Mouse (Mus musculus): Measurements from ENCODE around the gene Fam241b. TPM values are rescaled to one million over a fixed set of nuclear protein-coding genes. Genes with fewer than 3 reads are reported as not detected.

Fam241b gene
- total RNA-seq, 1 experiment: 7.5 TPM

DNA sequence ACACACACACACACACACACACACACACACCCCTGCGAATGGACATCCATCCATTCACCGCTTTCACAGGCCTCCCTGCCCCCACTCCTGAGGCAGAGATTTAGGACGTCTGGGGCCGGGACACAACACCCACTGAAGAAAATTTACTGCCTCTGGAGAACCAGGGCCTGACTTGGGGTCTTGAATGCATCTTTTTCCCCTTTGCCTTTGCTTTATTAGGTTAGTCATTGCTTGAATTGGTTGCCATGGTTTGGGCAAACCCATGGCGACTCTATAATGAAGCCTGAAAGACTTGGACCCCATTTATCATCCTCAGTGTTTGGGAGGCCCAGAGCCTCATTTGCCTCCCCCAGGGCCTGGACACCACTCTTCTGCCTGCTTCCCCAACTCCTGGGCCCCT lies 2.2 kb upstream of the Fam241b start:
- H3K4me3 ChIP-seq (ENCODE audit: insufficient read depth in 1 of 2, low read depth in 1 of 2, low read length in 2 of 2, poor library complexity in 1 of 2, severe bottlenecking in 1 of 2): no peak overlapping the region
- no peaks in the 10 kb centered on the region for H3K9me3 ChIP-seq (ENCODE audit: control insufficient read depth, insufficient read depth, low read depth, low read length)
- TF ChIP-seq MAFK (IDR thresholded peaks at IDR 0.05; ENCODE audit: insufficient read depth, low read depth, low read length) (no peak), HCFC1 (IDR thresholded peaks at IDR 0.05; ENCODE audit: borderline replicate concordance, insufficient read depth, low read length) (no peak), ZC3H11A (IDR thresholded peaks at IDR 0.05; ENCODE audit: borderline replicate concordance, low read depth, low read length) (no peak), ZNF384 (IDR thresholded peaks at IDR 0.05; ENCODE audit: low read depth, low read length) (no peak), CHD2 (IDR thresholded peaks at IDR 0.05; ENCODE audit: low read depth, low read length) (no peak)
- no peak for DNase-seq (ENCODE audit: low read depth, low spot score)
- no peak overlapping the region for H3K9ac ChIP-seq (ENCODE audit: insufficient read depth, low read depth, low read length, poor library complexity, severe bottlenecking)
- H3K36me3 ChIP-seq (ENCODE audit: control insufficient read depth, insufficient read depth, low read length, poor library complexity, severe bottlenecking): no peaks in the 10 kb centered on the region
- H3K27ac ChIP-seq (ENCODE audit: insufficient read depth, low read depth, low read length, poor library complexity, severe bottlenecking): no peak overlapping the region
- in situ Hi-C loops (cut with MboI; ENCODE audit: low sequenced_read_pairs in 2 of 2, unreplicated experiment in 2 of 2): no loop called here
- peaks cover 2 to 6% of the 10 kb centered on the region in 2 experiments; a peak in 1 of 4 replicates for H3K4me1 ChIP-seq (ENCODE audit: control insufficient read depth in 2 of 2, insufficient read depth in 2 of 2, low read length in 2 of 2, poor library complexity in 1 of 2)

GRCm38 (mm10) chr10:62138040-62138439 lies 5.7 kb downstream of the Fam241b start:
- in situ Hi-C loops (cut with MboI; ENCODE audit: low sequenced_read_pairs in 2 of 2, unreplicated experiment in 2 of 2): no loop called here
- H3K9me3 ChIP-seq (ENCODE audit: control insufficient read depth, insufficient read depth, low read depth, low read length): no peaks in the 10 kb centered on the region
- no peak overlapping the region for H3K27ac ChIP-seq (ENCODE audit: insufficient read depth, low read depth, low read length, poor library complexity, severe bottlenecking)
- H3K4me1 ChIP-seq (ENCODE audit: control insufficient read depth in 2 of 2, insufficient read depth in 2 of 2, low read length in 2 of 2, poor library complexity in 1 of 2): peaks cover 6 to 18% of the 10 kb centered on the region in 2 experiments; a peak in 3 of 4 replicates
- H3K4me3 ChIP-seq (ENCODE audit: insufficient read depth in 1 of 2, low read depth in 1 of 2, low read length in 2 of 2, poor library complexity in 1 of 2, severe bottlenecking in 1 of 2): no peak overlapping the region
- no peak for TF ChIP-seq CHD2 (IDR thresholded peaks at IDR 0.05; ENCODE audit: low read depth, low read length)
- TF ChIP-seq ZNF384 (IDR thresholded peaks at IDR 0.05; ENCODE audit: low read depth, low read length): no peak
- DNase-seq (ENCODE audit: low read depth, low spot score): no peak
- H3K9ac ChIP-seq (ENCODE audit: insufficient read depth, low read depth, low read length, poor library complexity, severe bottlenecking): no peak overlapping the region
- no peaks in the 10 kb centered on the region for H3K36me3 ChIP-seq (ENCODE audit: control insufficient read depth, insufficient read depth, low read length, poor library complexity, severe bottlenecking)

- Histone ChIP-seq H3K9me3 (ENCODE audit: control insufficient read depth, insufficient read depth, low read depth, low read length) (no peaks in the 10 kb centered on the region), H3K4me3 (ENCODE audit: insufficient read depth in 1 of 2, low read depth in 1 of 2, low read length in 2 of 2, poor library complexity in 1 of 2, severe bottlenecking in 1 of 2) (no peak overlapping the region), H3K36me3 (ENCODE audit: control insufficient read depth, insufficient read depth, low read length, poor library complexity, severe bottlenecking) (no peaks in the 10 kb centered on the region), H3K27ac (ENCODE audit: insufficient read depth, low read depth, low read length, poor library complexity, severe bottlenecking) (no peak overlapping the region; the same call in 1 of the 2 replicates), H3K4me1 (ENCODE audit: control insufficient read depth in 2 of 2, insufficient read depth in 2 of 2, low read length in 2 of 2, poor library complexity in 1 of 2) (peaks cover 6 to 22% of the 10 kb centered on the region in 2 experiments; a peak in 3 of 4 replicates), H3K9ac (ENCODE audit: insufficient read depth, low read depth, low read length, poor library complexity, severe bottlenecking) (no peak overlapping the region)
- DNase-seq (ENCODE audit: low read depth, low spot score): no peak
- in situ Hi-C loops (cut with MboI; ENCODE audit: low sequenced_read_pairs in 2 of 2, unreplicated experiment in 2 of 2): no loop called here
- no peak for TF ChIP-seq HCFC1 (IDR thresholded peaks at IDR 0.05; ENCODE audit: borderline replicate concordance, insufficient read depth, low read length)
- no peak for TF ChIP-seq MAFK (IDR thresholded peaks at IDR 0.05; ENCODE audit: insufficient read depth, low read depth, low read length)
- no peak for TF ChIP-seq ZC3H11A (IDR thresholded peaks at IDR 0.05; ENCODE audit: borderline replicate concordance, low read depth, low read length)
- no peak for TF ChIP-seq ZNF384 (IDR thresholded peaks at IDR 0.05; ENCODE audit: low read depth, low read length)
- no peak for TF ChIP-seq CHD2 (IDR thresholded peaks at IDR 0.05; ENCODE audit: low read depth, low read length)
Observed at GRCm38 (mm10) chr10:62137150-62137549, 6.6 kb downstream of the Fam241b start.

GRCm38 (mm10) chr10:62135696-62136470 lies 7.8 kb downstream of the Fam241b start:
- Histone ChIP-seq H3K4me1 (ENCODE audit: control insufficient read depth in 2 of 2, insufficient read depth in 2 of 2, low read length in 2 of 2, poor library complexity in 1 of 2) (peaks cover 6 to 30% of the 10 kb centered on the region in 2 experiments; a peak in 3 of 4 replicates), H3K9ac (ENCODE audit: insufficient read depth, low read depth, low read length, poor library complexity, severe bottlenecking) (no peak overlapping the region)
- TF ChIP-seq MAFK (IDR thresholded peaks at IDR 0.05; ENCODE audit: insufficient read depth, low read depth, low read length) (no peak), ZC3H11A (IDR thresholded peaks at IDR 0.05; ENCODE audit: borderline replicate concordance, low read depth, low read length) (no peak), CHD2 (IDR thresholded peaks at IDR 0.05; ENCODE audit: low read depth, low read length) (no peak), ZNF384 (IDR thresholded peaks at IDR 0.05; ENCODE audit: low read depth, low read length) (no peak), HCFC1 (IDR thresholded peaks at IDR 0.05; ENCODE audit: borderline replicate concordance, insufficient read depth, low read length) (no peak)

More at GRCm38 (mm10) chr10:62135696-62136470, 7.8 kb downstream of the Fam241b start:
- DNase-seq (ENCODE audit: low read depth, low spot score): no peak
- Histone ChIP-seq H3K4me3 (ENCODE audit: insufficient read depth in 1 of 2, low read depth in 1 of 2, low read length in 2 of 2, poor library complexity in 1 of 2, severe bottlenecking in 1 of 2) (no peak overlapping the region), H3K27ac (ENCODE audit: insufficient read depth, low read depth, low read length, poor library complexity, severe bottlenecking) (peak overlapping the region; percentile 50; the same call in 1 of the 2 replicates), H3K36me3 (ENCODE audit: control insufficient read depth, insufficient read depth, low read length, poor library complexity, severe bottlenecking) (no peaks in the 10 kb centered on the region), H3K9me3 (ENCODE audit: control insufficient read depth, insufficient read depth, low read depth, low read length) (no peaks in the 10 kb centered on the region)
- in situ Hi-C loops (cut with MboI; ENCODE audit: low sequenced_read_pairs in 2 of 2, unreplicated experiment in 2 of 2): no loop called here

All from ES-E14 (cell line).